Mouse (Mus musculus) lung, adult 2 months (tissue): Measurements from ENCODE around the gene Cracr2b.

Experiments used
- CTCF ChIP-seq: fragments of 200-500 bp; IDR thresholded peaks from 2 replicates; pipeline ENCODE4 v1.5.1; 2011; ENCODE audit warnings: mild to moderate bottlenecking, low read length, control low read depth; ENCODE audit not compliant: insufficient read depth
- POLR2A ChIP-seq: fragments of 200-500 bp; IDR thresholded peaks from 2 replicates; pipeline ENCODE4 v1.6.1; 2011; ENCODE audit warnings: low read depth, mild to moderate bottlenecking, control low read depth, low read length, borderline replicate concordance; ENCODE audit errors: extremely low read depth

- no peak for TF ChIP-seq CTCF
- TF ChIP-seq POLR2A = no peak
These were observed 31.6 kb upstream of the Cracr2b start, which contains the start of gene Cend1 for GRCm38 (mm10) chr7:141429310-141429709.
